Mouse (Mus musculus): ENCODE data around the gene Grm8. TPM values are rescaled to one million over a fixed set of nuclear protein-coding genes. Genes with fewer than 3 reads are reported as not detected.
A peak's percentile ranks its signal among the peaks of the same experiment; 100 is the strongest.

Gene Grm8
- polyA plus RNA-seq, 1 experiment from 2014 or later, result 1.9 TPM

GRCm38 (mm10) chr6:27305351-27305750 lies 829.6 kb downstream of the Grm8 start:
- Histone ChIP-seq H3K4me3 (ENCODE audit: low read depth, low read length) (no peak overlapping the region), H3K27me3 (ENCODE audit: control insufficient read depth, insufficient read depth, low read length) (no peaks in the 10 kb centered on the region), H3K9me3 (ENCODE audit: control insufficient read depth, low read length) (no peaks in the 10 kb centered on the region), H3K4me1 (replicated peaks; ENCODE audit: control insufficient read depth, insufficient read depth, low read length) (no peaks in the 10 kb centered on the region), H3K27ac (ENCODE audit: low read depth, low read length) (no peak overlapping the region), H3K4me2 (replicated peaks; ENCODE audit: low read depth, low read length) (no peak overlapping the region), H3K36me3 (ENCODE audit: control insufficient read depth, insufficient read depth, low read length) (no peaks in the 10 kb centered on the region), H3K9ac (ENCODE audit: low read depth, low read length) (no peak overlapping the region)
- DNase-seq (ENCODE audit: low spot score) (peak; percentile 4), ATAC-seq (ENCODE audit: low FRiP score) (peak; percentile 43; the same call in 1 of the 2 replicates)
- 65% methylated on average over 2 of the region's 2 CpGs for WGBS

DNA sequence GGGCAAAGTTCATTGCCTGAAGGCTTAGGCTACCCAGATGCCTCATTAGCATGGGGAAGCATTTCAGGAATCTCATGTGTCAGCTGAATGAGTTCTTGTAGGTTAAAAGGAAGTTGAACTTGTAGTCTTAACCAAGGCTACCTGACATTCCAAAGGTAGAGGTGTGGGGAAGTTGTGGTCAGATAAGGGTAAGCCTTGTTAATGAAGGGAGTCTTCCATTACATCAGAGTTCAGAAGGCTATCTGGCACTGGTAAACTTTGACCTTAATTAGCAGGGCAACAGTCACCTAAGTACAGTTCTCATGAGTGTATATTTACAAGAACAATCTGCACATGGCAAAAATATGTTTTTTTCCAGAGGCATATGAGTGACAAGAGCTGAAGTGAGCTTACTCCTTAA lies 870.0 kb downstream of the Grm8 start:
- Histone ChIP-seq H3K36me3 (ENCODE audit: control insufficient read depth, insufficient read depth, low read length) (no peaks in the 10 kb centered on the region), H3K4me3 (ENCODE audit: low read depth, low read length) (no peak overlapping the region), H3K27me3 (ENCODE audit: control insufficient read depth, insufficient read depth, low read length) (no peaks in the 10 kb centered on the region), H3K27ac (ENCODE audit: low read depth, low read length) (no peak overlapping the region), H3K9ac (ENCODE audit: low read depth, low read length) (no peak overlapping the region), H3K4me1 (replicated peaks; ENCODE audit: control insufficient read depth, insufficient read depth, low read length) (no peaks in the 10 kb centered on the region), H3K9me3 (ENCODE audit: control insufficient read depth, low read length) (no peaks in the 10 kb centered on the region), H3K4me2 (replicated peaks; ENCODE audit: low read depth, low read length) (no peak overlapping the region)
- no peak for DNase-seq (ENCODE audit: low spot score)
- no peak for ATAC-seq (ENCODE audit: low FRiP score)

- Histone ChIP-seq H3K36me3 (ENCODE audit: control insufficient read depth, insufficient read depth, low read length) (no peaks in the 10 kb centered on the region), H3K4me3 (ENCODE audit: low read depth, low read length) (no peak overlapping the region), H3K9me3 (ENCODE audit: control insufficient read depth, low read length) (no peaks in the 10 kb centered on the region), H3K27me3 (ENCODE audit: control insufficient read depth, insufficient read depth, low read length) (no peaks in the 10 kb centered on the region), H3K4me1 (replicated peaks; ENCODE audit: control insufficient read depth, insufficient read depth, low read length) (no peaks in the 10 kb centered on the region), H3K27ac (ENCODE audit: low read depth, low read length) (no peak overlapping the region), H3K9ac (ENCODE audit: low read depth, low read length) (no peak overlapping the region), H3K4me2 (replicated peaks; ENCODE audit: low read depth, low read length) (no peak overlapping the region)
- ATAC-seq (ENCODE audit: low FRiP score) (no peak), DNase-seq (ENCODE audit: low spot score) (no peak)
These were observed 872.4 kb downstream of the Grm8 start for GRCm38 (mm10) chr6:27262611-27263010.

- ATAC-seq (ENCODE audit: low FRiP score) (no peak), DNase-seq (ENCODE audit: low spot score) (no peak)
- Histone ChIP-seq H3K9ac (ENCODE audit: low read depth, low read length) (no peak overlapping the region), H3K27ac (ENCODE audit: low read depth, low read length) (no peak overlapping the region), H3K27me3 (ENCODE audit: control insufficient read depth, insufficient read depth, low read length) (no peaks in the 10 kb centered on the region), H3K9me3 (ENCODE audit: control insufficient read depth, low read length) (no peaks in the 10 kb centered on the region), H3K4me1 (replicated peaks; ENCODE audit: control insufficient read depth, insufficient read depth, low read length) (no peaks in the 10 kb centered on the region), H3K4me2 (replicated peaks; ENCODE audit: low read depth, low read length) (no peak overlapping the region), H3K4me3 (ENCODE audit: low read depth, low read length) (no peak overlapping the region), H3K36me3 (ENCODE audit: control insufficient read depth, insufficient read depth, low read length) (no peaks in the 10 kb centered on the region)
These were observed 894.6 kb downstream of the Grm8 start for GRCm38 (mm10) chr6:27240416-27240815.

DNA sequence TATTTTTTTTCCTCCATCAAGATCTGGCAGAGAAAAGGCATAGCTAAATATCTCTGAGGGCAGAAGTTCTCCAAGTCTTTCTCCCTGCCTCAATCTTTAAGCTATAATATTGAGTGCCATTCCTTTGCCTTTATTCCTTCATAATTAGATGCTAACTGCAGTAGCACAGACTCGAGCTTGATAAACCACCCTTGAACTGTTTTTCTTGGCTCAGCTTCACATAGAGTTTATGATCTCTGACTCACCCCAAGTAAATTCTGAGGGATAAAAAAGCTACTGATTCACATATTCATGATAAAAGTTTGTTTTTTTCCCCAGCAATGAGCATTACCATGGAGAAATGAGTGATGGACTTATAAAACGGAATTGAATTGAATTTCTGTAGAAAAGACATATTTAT lies 895.0 kb downstream of the Grm8 start:
- Histone ChIP-seq H3K27me3 (ENCODE audit: control insufficient read depth, insufficient read depth, low read length) (no peaks in the 10 kb centered on the region), H3K9ac (ENCODE audit: low read depth, low read length) (no peak overlapping the region), H3K4me2 (replicated peaks; ENCODE audit: low read depth, low read length) (no peak overlapping the region), H3K4me3 (ENCODE audit: low read depth, low read length) (no peak overlapping the region), H3K27ac (ENCODE audit: low read depth, low read length) (no peak overlapping the region), H3K4me1 (replicated peaks; ENCODE audit: control insufficient read depth, insufficient read depth, low read length) (no peaks in the 10 kb centered on the region), H3K9me3 (ENCODE audit: control insufficient read depth, low read length) (no peaks in the 10 kb centered on the region), H3K36me3 (ENCODE audit: control insufficient read depth, insufficient read depth, low read length) (no peaks in the 10 kb centered on the region)
- DNase-seq (ENCODE audit: low spot score), result no peak
- ATAC-seq (ENCODE audit: low FRiP score), result no peak
- WGBS, result 76% methylated on average over 2 of the region's 2 CpGs

MicroRNAs encoded within 50 kb of the gene (microRNA counts, 519-probe panel; counts per million panel counts)
- not detected for microRNA mmu-miR-592
